Mouse (Mus musculus) heart, postnatal 25 days (tissue): ENCODE measurements around the gene Iglon5. TPM values are rescaled to one million over a fixed set of nuclear protein-coding genes. Genes with fewer than 3 reads are reported as not detected.

Experiments
- DNase-seq: peaks from one replicate; pipeline ENCODE4 v3.0.0; 2022; ENCODE audit warnings: low spot score
- intact Hi-C: fragments of 180-260 bp; cut with DNase I; formaldehyde crosslinking; loops from one replicate; pipeline ENCODE4 v1.15.1; 2025
- total RNA-seq, 2 experiments: library from RNA; stranded (reverse); gene quantifications; 2 replicates each; pipeline ENCODE4 v1.2.3; 2021

Gene Iglon5
- total RNA-seq: under 1 TPM; 0.13 to 0.22 TPM

GRCm38 (mm10) chr7:43489631-43490125 lies at the start of gene Iglon5:
Gene Iglon5 (minus strand): TSS chr7:43490075.
- DNase-seq: no peak
- intact Hi-C loops: no loop called here

GRCm38 (mm10) chr7:43538524-43538923 lies 48.6 kb upstream of the Iglon5 start:
- intact Hi-C loops: no loop called here
- DNase-seq: no peak

GRCm38 (mm10) chr7:43532936-43533505 lies 43.1 kb upstream of the Iglon5 start:
- no peak for DNase-seq
- intact Hi-C loops: no loop called here

- intact Hi-C loops: no loop called here
- no peak for DNase-seq
Observed at GRCm38 (mm10) chr7:43530216-43530785, 40.4 kb upstream of the Iglon5 start.

- no peak for DNase-seq
- intact Hi-C loops: no loop called here
Observed at GRCm38 (mm10) chr7:43525313-43525712, 35.4 kb upstream of the Iglon5 start.

GRCm38 (mm10) chr7:43522776-43523175 lies 32.9 kb upstream of the Iglon5 start:
- DNase-seq: no peak
- intact Hi-C loops: no loop called here

- DNase-seq: no peak
- intact Hi-C loops: no loop called here
Observed at GRCm38 (mm10) chr7:43518341-43518740, 28.5 kb upstream of the Iglon5 start.

- DNase-seq: no peak
- intact Hi-C loops: no loop called here
Observed at GRCm38 (mm10) chr7:43515076-43515475, 25.2 kb upstream of the Iglon5 start.

- intact Hi-C loops: no loop called here
- DNase-seq: no peak
Observed at GRCm38 (mm10) chr7:43512519-43512918, 22.6 kb upstream of the Iglon5 start.

GRCm38 (mm10) chr7:43511707-43512478 lies 22.0 kb upstream of the Iglon5 start:
- DNase-seq: no peak
- intact Hi-C loops: no loop called here

GRCm38 (mm10) chr7:43495343-43496021 lies 5.6 kb upstream of the Iglon5 start:
- no peak for DNase-seq
- intact Hi-C loops: no loop called here

GRCm38 (mm10) chr7:43490861-43491260 lies 986 bp upstream of the Iglon5 start:
- DNase-seq: no peak
- intact Hi-C loops: no loop called here

- intact Hi-C loops: no loop called here
- no peak for DNase-seq
Observed at GRCm38 (mm10) chr7:43490182-43490584, 308 bp upstream of the Iglon5 start.

GRCm38 (mm10) chr7:43488646-43489045 lies 1.2 kb downstream of the Iglon5 start:
- no peak for DNase-seq
- intact Hi-C loops: no loop called here

- intact Hi-C loops: no loop called here
- no peak for DNase-seq
Observed at GRCm38 (mm10) chr7:43483236-43483635, 6.6 kb downstream of the Iglon5 start.

GRCm38 (mm10) chr7:43482090-43482716 lies 7.7 kb downstream of the Iglon5 start:
- intact Hi-C loops: no loop called here

GRCm38 (mm10) chr7:43481191-43481590 lies 8.7 kb downstream of the Iglon5 start:
- intact Hi-C loops: no loop called here
- DNase-seq: no peak

More at GRCm38 (mm10) chr7:43482090-43482716, 7.7 kb downstream of the Iglon5 start:
- no peak for DNase-seq

GRCm38 (mm10) chr7:43476376-43476775 lies 13.5 kb downstream of the Iglon5 start:
- no peak for DNase-seq
- intact Hi-C loops: no loop called here

GRCm38 (mm10) chr7:43475706-43476105 lies 14.2 kb downstream of the Iglon5 start:
- intact Hi-C loops: no loop called here
- DNase-seq: no peak

GRCm38 (mm10) chr7:43470373-43470772 lies 19.5 kb downstream of the Iglon5 start:
- intact Hi-C loops: no loop called here
- no peak for DNase-seq
